Mouse (Mus musculus): Measurements from ENCODE around the gene Apc2.
A peak's percentile ranks its signal among the peaks of the same experiment; 100 is the strongest.
"Not testable (repeated sequence)": the region's sequence is repeated elsewhere in the genome, so short reads cannot be mapped to it uniquely, and the experiment has no call there.

The Apc2 gene

DNA sequence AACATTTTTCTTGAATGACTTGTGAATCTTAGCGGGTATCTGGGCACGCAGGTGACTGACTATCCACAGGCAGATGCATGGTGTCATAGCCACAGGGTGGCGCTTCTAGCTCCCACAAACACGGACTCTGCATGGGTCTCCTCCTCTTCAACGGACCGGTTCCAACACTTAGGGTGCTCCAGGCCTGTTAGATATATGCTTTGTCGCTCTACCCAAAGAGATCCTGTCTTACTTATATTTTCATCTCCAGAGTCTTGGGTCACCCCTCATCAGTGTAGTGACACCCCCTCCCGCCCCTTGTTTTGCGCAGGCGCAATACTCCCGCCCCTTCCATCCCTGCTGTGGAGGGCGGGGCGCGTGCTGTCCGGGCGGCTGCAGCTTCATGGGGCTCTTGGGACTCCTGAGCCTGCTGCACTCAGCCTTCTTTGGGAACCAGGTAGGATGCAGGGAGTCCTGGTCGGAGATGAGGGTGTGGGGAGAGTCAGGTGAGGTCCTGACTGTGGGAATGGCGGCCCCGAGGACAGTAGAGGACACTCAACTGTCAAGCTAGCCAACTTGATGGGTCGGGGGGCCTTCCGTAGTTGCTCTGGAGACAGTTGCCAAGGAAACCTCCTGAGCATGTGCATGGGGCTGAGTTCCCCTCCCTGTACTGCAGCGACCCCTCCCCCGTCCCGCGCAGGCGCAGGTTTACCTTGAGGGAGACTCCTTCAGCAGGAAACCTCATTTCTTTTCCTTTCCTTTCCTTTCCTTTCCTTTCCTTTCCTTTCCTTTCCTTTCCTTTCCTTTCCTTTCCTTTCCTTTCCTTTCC, at the start of gene Apc2:
Gene Apc2 (plus strand): TSS at position 360 of the 808 bp plus-strand sequence.
- peak; percentile 87 for DNase-seq

DNA sequence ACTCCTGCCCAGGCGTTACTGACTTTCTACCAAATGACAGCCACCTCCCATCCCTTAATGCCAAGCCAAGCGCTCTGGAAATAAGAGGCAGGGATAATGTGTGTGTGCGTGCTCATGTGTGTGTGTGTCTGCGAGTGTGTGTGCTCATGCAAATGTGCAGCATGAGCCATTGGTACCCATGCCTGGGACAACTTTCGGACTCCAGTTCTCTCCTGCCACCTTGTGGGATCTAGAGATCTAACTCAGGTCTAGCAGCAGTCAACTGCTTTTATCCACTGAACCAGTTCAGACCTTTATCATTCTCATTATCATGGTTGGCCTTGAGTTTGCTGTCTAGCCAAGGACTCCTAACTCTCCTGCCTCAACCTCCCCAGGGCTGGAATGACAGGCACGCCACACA, 47.9 kb upstream of the Apc2 start:
- no peak for DNase-seq

DNA sequence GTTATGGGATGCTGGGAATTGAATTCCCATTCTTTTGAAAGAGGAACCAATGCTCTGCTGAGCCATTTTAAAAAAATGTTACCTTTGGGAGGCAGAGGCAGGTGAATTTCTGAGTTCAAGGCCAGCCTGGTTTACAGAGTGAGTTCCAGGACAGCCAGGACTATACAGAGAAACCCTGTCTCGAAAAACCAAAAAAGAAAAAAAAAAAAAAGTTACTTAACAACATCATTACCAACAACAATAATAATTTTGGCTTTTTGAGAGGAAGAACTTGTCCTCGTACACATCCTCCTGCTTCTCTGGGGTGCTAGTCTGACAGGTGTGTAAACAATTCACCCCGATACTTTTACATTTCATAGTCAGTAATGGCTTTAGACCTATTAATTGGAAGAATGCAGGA, 47.3 kb upstream of the Apc2 start:
- DNase-seq: not testable (repeated sequence)

DNA sequence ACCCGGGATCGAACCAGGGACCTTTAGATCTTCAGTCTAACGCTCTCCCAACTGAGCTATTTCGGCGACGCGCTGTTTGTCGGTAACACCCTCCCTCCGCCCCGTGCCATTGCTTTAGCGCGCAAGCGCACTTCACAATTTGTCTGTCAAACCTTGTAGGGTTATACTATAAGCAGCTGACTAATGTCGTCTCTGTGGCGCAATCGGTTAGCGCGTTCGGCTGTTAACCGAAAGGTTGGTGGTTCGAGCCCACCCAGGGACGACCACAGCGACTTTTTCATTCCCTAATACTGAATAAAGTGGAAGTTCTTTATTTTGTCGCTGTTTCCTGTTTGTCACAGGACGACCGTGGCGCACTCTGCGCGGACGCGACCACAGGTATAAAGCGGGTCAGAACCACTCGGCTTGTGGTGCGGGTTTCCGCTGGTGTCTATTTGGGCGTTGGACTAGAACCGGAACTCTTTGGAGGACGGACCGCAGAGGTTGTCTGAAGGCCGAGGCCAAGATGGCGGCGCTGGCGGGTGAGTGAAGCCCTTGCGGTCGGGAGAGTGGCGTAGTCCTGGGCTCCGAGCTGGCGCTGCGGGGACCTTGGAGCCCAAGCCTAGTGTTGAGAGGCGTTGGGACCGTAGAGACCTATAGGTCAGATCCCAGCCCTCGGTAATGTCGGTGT, 46.7 kb upstream of the Apc2 start, which contains the start of gene Ndufs7:
Gene Ndufs7 (plus strand): TSS at position 151 of the 670 bp plus-strand sequence.
- peak; percentile 94 for DNase-seq

DNA sequence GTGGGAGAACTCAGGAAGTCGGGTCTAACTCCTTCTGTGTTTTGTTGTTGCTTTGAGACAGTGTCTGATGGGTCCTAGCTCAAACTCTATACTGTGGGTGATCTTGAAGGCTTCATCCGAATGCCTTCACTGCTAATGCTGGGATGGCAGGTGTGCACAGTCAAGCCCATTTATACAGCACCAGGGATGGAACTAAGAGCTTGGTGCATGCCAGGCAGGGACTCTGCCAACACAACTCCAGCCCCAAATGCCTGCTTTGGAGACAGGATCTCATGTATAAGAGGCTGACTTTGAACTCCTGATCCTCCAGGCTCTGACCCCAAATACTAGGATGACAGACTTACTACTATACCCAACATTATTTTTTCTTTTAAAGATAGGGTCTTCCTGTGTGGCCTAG, 45.7 kb upstream of the Apc2 start:
- no peak for DNase-seq

DNA sequence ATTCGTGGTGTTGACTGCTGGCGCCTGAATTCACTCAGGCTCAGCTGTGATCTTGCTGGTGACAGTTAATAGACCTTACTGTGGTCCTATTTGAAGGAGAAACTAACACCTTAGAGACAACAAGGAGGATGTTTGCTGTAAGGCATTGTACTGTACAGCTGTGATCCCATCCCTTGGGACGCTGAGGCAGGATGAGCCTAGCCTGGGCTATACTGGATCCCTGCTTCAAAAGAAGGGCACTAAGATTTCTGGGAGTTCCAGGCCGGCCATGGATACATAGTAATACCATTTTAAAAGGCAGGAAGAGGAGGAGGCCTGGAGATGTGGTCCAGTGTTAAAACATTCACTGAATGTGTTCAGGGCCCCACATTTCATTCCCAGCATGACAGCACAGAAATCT, 45.2 kb upstream of the Apc2 start:
- no peak for DNase-seq

DNA sequence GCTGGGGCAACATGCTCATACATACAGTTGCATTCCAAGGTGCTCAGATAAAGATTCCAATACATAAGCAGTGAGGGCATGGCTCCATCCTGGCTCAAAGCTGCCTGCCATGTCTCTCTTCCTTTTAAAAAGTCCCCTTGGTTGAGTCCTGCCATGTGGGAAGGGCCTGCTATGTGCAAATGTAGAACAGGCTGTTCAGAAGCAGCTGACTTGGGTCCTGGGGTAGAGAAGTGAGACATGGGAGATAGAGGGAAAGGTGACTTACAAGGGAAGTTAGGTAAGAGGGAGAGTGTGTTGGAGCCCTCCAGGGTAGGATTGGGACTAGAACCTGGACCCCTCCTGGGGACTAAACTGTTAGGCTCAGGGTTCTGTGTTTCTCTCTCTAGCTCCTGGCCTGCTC, 43.8 kb upstream of the Apc2 start:
- DNase-seq: no peak

DNA sequence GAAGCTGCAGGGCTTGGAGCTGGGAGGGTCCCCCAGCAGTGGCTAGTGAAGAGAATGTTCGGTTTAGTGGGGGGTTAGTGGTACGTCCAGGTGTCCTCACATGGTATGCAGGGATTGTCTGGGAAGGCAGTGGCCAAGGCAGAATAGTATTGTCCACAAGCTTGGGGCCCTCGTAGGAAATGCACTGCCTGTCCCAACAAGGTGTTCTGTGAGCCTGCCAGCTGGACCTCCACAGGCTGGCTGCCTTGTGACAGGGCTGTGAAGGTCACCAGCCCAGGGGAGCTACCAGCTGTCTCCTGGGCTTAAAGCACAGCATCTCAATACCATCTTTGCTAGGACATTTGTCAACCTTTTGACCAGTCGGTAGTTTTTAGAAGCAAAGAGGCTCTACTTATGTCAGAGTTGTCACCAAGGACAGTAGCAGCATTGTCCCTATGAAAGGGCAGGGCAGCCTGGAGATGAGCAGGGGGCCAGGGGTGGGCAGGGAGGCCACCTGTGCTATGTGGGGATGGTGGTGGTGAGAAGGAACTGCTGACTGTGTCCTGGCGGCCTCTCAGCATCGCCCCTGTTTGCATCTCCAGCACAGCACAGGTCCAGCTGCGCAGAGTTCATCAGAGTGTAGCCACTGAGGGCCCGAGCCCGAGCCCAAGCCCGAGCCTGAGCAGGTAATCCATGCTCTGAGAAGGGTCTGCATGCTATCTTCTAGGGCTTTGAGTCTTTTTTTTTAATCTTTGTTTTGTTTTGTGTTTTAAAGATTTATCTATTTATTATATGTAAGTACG, 43.1 kb upstream of the Apc2 start:
- no peak for DNase-seq

DNA sequence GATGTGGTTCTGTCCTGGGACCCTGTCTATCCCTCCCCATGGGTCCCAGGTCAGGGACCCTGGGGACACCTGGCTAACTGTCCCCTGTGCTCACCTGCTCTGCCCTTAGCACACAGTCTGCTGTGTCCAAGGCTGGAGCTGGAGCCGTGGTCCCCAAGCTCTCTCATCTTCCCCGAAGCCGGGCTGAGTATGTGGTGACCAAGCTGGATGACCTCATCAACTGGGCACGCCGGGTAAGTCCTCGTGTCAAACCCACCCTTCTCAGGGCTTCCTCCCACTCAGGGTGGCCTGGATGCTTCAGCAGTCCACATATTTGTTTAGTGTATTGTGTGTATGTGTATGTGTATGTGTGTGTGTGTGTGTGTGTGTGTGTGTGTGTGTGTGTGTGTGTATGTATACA, 42.2 kb upstream of the Apc2 start:
- no peak for DNase-seq

DNA sequence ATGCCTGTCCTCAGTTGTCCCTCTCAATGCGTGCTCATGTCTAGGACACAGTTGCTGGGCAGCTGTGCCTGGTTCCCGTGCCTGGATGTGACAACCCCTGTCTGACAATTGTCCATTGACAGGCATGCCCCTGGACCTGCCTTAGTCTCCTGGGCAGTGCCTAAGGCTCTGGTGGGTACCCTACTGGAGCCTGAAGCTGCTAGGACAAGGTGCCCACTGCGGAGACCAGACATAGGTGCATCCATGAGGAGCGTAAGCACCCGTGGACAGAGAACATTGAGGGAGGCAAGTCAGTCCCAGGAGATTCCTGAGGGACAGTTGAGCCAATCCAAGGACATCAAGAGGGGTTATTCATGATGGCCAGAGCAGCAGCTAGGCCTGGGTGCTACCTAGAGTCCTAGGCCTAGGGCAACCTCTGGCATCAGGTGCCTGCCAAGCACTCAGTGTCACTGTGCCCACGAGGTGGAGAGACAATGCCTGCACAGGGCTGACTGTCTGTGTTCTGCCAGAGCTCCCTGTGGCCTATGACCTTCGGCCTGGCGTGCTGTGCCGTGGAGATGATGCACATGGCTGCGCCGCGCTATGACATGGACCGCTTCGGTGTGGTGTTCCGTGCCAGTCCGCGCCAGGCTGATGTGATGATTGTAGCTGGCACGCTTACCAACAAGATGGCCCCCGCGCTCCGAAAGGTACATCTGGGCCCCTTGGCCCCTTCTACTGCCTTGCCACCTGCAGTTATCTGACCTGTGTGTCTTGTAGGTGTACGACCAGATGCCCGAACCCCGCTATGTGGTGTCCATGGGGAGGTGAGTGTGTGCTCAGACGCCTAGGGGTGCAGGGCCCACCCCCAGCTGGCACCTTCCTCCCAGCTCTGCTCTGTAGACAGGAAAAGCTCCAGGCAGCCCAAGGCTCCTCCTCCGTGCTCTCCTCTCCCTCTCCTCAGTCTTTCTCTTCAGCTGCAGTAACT, 41.2 kb upstream of the Apc2 start:
- DNase-seq: no peak

DNA sequence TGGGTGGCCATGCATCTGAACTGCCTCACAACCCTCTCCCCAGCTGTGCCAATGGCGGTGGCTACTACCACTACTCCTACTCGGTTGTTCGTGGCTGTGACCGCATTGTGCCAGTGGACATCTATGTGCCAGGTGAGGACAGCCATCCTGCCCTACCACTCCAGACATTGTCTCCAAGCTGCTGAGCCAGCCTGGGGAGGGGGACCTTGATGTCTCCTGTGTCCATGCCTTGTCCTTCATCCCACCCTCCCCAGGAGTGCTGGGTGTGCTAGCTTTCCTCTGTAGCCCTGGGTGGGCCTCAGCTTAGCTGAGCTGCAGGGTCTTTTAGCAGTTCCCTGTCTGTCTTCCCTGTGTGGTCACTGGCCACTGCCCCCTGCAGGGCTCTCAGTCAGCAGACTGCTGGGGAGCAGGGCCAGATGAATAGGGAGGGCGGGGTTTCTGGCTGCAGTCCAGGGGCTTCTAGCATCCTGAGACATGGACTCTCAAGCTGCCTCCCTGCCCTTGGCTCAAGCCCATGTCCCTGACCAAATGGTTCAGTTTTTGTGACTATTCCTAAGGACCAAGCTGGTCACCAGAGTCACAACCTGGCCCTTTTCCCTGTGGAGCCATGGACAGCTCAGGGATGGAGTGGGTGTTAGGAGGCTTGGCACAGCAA, 39.8 kb upstream of the Apc2 start:
- peak; percentile 47 for DNase-seq

DNA sequence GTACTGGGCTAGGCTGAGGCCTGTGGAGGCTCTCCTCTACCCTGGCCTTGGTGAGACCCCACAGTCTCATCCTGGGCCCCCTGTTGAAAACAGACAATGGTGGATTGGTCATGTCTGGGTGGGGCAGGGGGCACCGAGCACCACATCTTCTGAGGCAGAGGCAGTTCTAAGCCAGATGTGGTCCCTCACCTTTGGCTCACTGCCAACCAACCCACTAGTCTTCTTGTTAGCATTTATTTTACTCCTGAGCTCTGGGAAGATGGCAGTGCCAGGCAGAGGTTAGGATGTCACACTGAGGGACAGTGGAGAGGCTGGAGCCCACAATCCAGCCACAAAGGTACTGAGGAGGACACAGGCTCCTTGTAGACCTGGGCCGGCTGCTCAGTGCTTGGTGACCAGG, 37.8 kb upstream of the Apc2 start:
- no peak for DNase-seq

DNA sequence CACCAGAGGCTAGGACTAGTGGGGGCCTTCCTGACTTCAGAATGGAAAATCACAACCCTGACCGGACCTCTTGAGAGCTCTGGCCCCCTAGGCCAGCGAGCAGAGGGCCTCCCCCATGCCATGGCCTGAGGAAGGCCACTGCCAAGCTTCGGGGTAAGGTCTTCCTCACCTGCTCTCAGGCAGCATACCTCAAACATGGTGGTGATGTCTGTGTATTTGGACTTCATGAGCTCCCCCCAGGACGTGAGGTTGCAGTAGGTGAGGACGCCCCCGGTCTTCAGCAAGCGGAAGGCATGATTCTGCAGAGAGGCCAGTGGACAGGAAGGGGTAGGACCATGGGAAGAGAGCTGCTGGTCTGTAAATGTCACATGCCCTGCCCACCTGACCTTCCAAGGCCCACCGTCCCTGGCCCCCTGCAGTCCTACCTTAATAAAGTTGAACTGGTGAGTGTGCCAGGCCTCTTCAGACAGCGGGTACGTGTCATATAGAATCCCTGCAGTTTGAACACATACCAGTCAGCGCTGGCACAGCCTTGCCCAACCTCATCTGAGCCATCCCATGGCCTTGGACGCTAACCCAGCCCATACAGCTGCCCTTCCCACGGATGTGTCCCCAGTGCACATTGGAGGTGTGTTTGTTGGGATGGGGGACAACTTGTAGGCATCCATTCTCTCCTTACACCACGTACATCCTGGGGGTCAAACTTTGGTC, 36.9 kb upstream of the Apc2 start:
- DNase-seq: no peak

DNA sequence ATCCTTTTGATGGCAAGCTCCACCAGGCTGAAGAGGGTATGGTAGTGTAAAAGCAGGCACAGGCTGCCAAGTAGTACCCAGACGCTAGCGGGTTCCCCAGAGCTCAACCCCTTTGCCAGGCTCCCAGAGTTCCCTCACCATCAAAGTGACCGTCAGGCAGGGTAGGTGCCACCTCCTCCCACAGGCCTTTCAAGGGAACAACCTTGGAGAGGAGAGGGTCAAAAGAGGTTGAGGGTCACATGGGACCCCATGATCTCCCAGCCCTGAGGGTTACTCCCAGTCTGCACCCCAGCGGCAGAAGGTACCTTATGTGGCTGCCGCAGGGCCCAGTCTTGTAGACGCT, 36.3 kb upstream of the Apc2 start:
- DNase-seq: no peak

DNA sequence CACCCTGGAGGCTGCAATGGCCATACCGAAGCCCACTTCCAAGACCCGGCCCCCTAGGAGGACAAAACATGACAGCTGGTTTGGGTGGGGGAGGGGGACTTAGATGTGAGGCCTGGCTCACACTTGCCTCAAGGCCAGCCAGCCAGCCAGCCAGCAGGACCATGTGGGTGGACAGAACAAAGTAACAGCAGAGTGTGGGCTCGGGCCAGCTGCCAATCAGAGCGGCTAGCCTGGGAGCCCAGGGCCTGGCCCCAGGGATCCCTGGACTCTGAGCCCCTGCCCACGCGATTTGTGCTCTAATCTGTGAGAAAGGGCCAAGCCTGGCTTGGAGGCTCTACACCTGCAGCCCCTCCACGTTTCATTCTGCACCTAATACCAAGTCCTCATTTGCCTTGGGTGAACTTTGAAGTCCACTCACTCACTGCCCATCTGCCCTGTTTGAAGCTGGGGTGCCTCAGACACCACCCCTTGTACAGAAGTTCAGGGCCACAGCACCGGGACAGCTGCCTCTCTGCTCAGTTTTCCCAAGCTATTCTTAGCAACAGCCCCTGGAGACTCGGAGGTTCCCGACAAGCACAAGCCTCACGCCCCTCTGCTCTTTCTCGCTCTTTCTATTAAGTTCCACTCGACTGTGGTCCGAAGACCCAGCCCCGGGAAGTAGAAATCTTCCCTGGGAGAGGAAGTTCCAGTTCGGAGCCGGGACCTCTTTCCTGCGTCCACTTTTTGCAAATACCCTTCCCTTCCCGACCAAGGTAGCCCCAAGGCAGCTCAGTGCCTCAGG, 35.7 kb upstream of the Apc2 start:
- DNase-seq: peak; percentile 70

DNA sequence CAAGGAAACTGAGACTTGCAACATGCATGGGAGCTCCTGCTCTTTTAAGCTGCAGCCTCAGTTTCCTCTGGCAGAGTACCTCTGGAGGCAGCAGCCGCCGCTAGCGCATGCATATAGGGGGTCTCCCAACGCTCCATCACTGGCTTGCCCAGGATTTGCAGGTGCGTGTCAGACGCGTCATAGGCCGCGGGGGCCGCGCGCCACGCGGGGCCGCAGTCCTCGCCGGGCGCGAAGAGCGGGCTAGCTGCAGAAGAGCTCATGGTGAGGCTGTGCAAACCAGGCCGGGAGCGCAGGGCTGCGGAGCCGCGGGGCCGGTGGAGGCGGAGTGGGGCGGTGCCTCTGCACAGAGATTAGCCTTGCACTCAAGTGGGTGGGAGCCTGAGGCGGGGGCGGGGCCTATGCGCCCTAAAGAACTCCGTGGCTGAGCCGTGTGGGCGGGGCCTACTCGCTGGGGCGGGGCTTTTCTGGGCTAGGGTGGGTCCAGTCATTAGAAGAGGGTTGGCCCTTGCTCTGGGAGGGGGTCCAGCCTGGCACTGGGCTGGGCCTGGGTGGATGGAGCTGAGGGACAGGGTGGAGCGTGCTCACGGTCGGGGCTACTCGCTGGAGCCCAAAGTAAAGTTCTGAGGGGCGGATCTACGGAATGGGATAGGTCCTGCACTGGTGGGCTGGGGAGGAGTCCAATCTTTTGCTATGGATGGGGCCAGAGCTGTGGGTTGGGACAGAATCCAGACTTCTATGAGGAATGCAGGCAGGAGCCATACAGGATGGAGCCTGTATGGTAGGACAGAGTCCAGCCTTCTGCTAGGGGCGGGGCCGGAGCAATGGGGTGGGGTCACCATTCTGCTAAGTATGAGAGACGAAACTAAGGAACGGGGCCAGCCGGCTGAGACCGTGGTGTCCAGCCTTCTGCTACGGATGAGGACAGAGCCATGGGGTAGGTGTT, 34.9 kb upstream of the Apc2 start, which contains the start of the genes Gamt and Dazap1:
Gene Gamt (minus strand): TSS at position 371 of the 943 bp plus-strand sequence.
Gene Dazap1 (plus strand): TSS at position 845 of the 943 bp plus-strand sequence.
- DNase-seq: peak; percentile 91

DNA sequence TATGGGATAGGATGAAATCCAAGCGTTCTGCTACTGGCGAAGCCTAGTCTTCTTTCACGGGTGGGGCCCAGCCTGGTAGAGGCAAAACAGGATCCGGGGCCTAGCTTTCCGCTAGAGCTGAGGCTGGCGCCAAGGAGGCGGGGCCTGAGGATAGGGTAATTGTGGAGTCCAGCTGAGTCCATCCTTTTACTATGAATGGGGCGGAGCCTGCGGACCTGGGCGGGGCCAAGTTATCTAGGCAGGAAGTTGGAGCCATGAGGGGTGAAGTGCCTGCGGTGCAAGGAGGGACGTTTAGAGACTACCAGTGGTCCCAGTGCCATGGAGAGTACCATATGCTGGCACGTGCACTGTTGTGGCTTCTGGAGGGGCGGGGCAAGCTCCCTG, 34.2 kb upstream of the Apc2 start:
- DNase-seq: peak; percentile 84

DNA sequence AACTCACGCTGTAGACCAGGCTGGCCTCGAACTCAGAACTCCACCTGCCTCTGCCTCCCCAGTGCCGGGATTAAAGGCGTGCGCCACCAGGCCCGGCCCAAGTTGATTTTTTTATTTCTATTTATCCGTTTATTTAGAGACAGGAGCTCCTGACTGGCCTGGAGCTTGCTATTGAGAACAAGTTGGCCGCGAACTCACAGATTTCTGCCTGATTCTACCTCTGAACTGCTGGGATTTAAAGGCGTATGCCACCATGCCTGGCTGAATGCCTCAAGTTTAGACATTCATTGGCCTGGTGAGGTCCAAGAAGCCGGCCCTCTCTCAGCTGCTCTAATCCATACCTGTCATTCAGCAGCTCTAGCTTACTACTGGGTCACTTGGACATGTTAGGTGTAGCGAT, 33.6 kb upstream of the Apc2 start:
- no peak for DNase-seq

DNA sequence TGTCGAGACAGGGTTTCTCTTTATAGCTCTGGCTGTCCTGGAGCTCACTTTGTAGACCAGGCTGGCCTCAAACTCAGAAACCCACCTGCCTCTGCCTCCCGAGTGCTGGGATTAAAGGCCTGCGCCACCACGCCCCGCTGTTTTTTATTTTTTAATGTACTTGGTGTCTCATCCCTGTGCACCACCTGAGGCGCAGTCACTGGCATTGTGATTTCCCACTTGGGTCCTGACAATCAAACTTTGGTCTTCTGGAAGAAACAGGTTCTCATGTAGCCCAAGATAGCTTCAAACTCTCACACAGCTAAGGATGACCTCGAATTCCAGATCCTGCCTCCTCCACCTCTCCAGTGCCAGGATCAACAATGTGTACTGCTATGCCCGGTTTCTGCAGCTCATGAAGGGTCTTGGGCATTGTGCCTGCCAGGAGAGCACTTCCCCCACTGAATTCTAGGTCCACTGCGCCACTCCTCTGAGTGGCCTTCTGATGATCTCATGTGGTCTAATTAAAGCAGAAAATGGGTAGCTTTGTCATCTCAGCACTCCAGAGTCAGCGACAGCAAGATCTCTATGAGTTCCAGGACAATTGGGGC, 32.9 kb upstream of the Apc2 start:
- DNase-seq: no peak

All from right cerebral cortex, postnatal 4 days (tissue).